Mouse (Mus musculus) embryonic facial prominence, embryonic 12.5 days (tissue): ENCODE results near the gene Camk2n2. TPM values are rescaled to one million over a fixed set of nuclear protein-coding genes. Genes with fewer than 3 reads are reported as not detected.
"Not testable (repeated sequence)": the region's sequence is repeated elsewhere in the genome, so short reads cannot be mapped to it uniquely, and the experiment has no call there.

Experiments
- ATAC-seq: fragments of 200-750 bp; cut with Nextera tagmentation; 2 replicates; pipeline ENCODE4 v1.8.0; 2017; ENCODE audit not compliant: insufficient number of reproducible peaks, insufficient read depth, low FRiP score, low TSS enrichment
- H3K27ac ChIP-seq: fragments of 300-500 bp; sonication (generic); 2 replicates; pipeline ENCODE4 v1.5.1; 2016; ENCODE audit warnings: mild to moderate bottlenecking
- H3K27me3 ChIP-seq: fragments of 300-500 bp; sonication (generic); 2 replicates; pipeline ENCODE4 v1.6.1; 2016; ENCODE audit warnings: mild to moderate bottlenecking, moderate library complexity
- H3K36me3 ChIP-seq: fragments of 300-500 bp; sonication (generic); 2 replicates; pipeline ENCODE4 v1.6.1; 2016; ENCODE audit warnings: mild to moderate bottlenecking
- H3K4me1 ChIP-seq: fragments of 300-500 bp; sonication (generic); 2 replicates; pipeline ENCODE4 v1.6.1; 2016
- H3K4me2 ChIP-seq: fragments of 300-500 bp; sonication (generic); replicated peaks from 2 replicates; pipeline ENCODE4 v1.6.1; 2016; ENCODE audit warnings: mild to moderate bottlenecking, moderate library complexity
- H3K4me3 ChIP-seq: fragments of 300-500 bp; sonication (generic); 2 replicates; pipeline ENCODE4 v1.5.1; 2016; ENCODE audit warnings: mild to moderate bottlenecking
- H3K9ac ChIP-seq: fragments of 300-500 bp; sonication (generic); 2 replicates; pipeline ENCODE4 v1.6.1; 2016; ENCODE audit warnings: mild to moderate bottlenecking, moderate library complexity
- H3K9me3 ChIP-seq: fragments of 300-500 bp; sonication (generic); 2 replicates; pipeline ENCODE4 v1.6.1; 2016; ENCODE audit warnings: mild to moderate bottlenecking, moderate library complexity
- WGBS: fragments of 180-500 bp; shearing (Covaris S2); methylation state at CpG from one replicate; pipeline ENCODE4 v1.1.7; 2016; 5-methylcytosine and 5-hydroxymethylcytosine counted together
- polyA plus RNA-seq: library from polyadenylated mRNA; unstranded; fragments of >200 nt; fragmentation: Nextera tagmentation; extraction: Ambion mirVana; gene quantifications from 2 replicates; pipeline ENCODE4 v1.2.1, GENCODE M21; 2016

The Camk2n2 gene
- 2.1 and 2.4 TPM in 2 replicates for polyA plus RNA-seq

DNA sequence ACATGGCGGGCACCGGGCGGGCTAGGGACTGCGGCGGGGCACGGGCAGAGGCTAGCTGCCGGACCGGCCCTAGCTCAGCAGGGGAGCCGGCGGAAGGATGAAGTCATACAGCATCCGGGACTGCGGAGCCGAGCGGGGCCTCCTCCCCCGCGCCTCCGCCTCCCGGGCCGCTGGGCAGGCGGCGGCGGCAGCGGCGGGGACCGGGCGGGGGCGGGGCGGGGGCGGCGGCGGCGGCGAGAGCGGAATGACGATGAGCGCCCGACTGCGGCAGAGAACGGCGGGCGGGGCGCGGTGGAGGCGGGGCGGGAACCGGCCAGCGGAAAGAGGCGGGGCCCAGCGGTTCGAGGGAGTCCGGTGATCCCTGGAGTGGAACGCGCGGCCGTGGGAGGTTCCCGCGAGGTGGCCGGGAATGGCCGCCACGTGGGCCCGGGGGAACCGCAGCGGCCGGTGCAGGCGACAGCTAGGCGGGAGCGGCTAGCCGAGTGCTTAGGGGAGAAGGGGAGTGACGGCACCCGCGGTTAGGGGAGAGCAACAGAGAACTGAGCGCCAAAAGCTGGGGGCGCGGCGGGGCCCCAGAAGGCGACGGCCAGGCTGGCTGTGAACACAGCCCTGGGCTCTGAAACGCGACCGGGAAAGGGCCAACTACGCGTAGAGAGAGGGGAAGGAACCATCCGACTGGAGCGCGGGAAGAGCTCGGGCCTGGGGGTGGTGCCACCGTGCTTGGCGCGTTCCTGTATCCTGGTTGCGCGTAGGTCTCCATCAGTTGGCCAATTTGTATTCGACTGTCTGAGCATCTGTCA is at the start of gene Camk2n2:
TSS of gene Camk2n2 (minus strand) at position 97 of the 800 bp plus-strand sequence.
- peak; percentile 32 for ATAC-seq

DNA sequence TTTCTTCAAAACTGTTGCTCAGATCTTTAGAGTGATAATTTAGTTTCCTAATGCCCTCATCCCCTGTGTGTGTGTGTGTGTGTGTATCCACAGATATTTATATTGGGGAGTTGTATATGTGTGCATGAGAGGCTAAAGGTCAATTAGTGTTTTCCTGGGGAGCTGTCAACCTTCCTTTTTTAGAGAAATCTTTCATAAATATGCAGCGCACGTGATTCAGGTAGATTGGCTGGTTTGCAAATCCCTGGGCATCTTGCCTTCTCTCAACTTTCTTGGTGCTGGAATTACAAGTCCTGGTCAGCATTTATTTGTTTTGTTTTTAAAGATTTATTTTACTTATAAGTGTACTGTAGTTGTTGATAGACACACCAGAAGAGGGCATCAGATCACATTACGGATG is 49.2 kb upstream of the Camk2n2 start:
- 84% methylated on average over 3 of the region's 3 CpGs for WGBS
- H3K9ac ChIP-seq = no peak overlapping the region

More for the DNA sequence above, at the start of gene Camk2n2:
- peak within 1 kb of the TSS; percentile 68 for H3K4me3 ChIP-seq
- WGBS = 1% methylated on average over 73 of the region's 92 CpGs
- peaks cover 21% of the 10 kb centered on the region for H3K4me1 ChIP-seq
- H3K27me3 ChIP-seq = peaks cover 29% of the 10 kb centered on the region
- peaks cover 8% of the 10 kb centered on the region for H3K36me3 ChIP-seq
- peak within 1 kb of the TSS; percentile 67 for H3K27ac ChIP-seq
- H3K9me3 ChIP-seq = no peaks in the 10 kb centered on the region
- H3K4me2 ChIP-seq = peak within 1 kb of the TSS; percentile 91
- peak within 1 kb of the TSS; percentile 68 for H3K9ac ChIP-seq

DNA sequence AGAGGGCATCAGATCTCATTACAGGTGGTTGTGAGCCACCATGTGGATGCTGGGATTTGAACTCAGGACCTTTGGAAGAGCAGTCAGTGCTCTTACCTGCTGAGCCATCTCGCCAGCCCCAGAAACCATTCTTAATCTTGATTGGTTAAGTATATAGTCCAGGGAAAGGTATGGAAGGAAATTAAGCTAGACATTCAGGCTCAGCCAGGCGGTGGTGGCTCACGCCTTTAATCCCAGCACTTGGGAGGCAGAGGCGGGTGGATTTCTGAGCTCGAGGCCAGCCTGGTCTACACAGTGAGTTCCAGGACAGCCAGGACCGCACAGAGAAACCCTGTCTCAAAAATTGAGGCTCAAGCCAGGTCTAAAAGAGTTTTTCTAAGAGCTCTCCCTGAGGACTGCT is 46.9 kb upstream of the Camk2n2 start, which contains the start of gene Eif4g1:
TSS of gene Eif4g1 (plus strand) at position 301 of the 400 bp plus-strand sequence.
- H3K9me3 ChIP-seq, H3K4me1 ChIP-seq, ATAC-seq, H3K4me2 ChIP-seq, H3K9ac ChIP-seq, H3K27ac ChIP-seq, H3K4me3 ChIP-seq, H3K27me3 ChIP-seq: not testable (repeated sequence)
- 89% methylated on average over 4 of the region's 6 CpGs for WGBS
- peaks cover 17% of the 10 kb centered on the region for H3K36me3 ChIP-seq

More for the DNA sequence above, 49.2 kb upstream of the Camk2n2 start:
- no peaks in the 10 kb centered on the region for H3K9me3 ChIP-seq
- peaks cover 8% of the 10 kb centered on the region for H3K36me3 ChIP-seq
- H3K27me3 ChIP-seq = no peaks in the 10 kb centered on the region
- no peak overlapping the region for H3K4me2 ChIP-seq
- H3K4me3 ChIP-seq = no peak overlapping the region
- H3K4me1 ChIP-seq = peaks cover 14% of the 10 kb centered on the region
- no peak overlapping the region for H3K27ac ChIP-seq
- no peak for ATAC-seq

DNA sequence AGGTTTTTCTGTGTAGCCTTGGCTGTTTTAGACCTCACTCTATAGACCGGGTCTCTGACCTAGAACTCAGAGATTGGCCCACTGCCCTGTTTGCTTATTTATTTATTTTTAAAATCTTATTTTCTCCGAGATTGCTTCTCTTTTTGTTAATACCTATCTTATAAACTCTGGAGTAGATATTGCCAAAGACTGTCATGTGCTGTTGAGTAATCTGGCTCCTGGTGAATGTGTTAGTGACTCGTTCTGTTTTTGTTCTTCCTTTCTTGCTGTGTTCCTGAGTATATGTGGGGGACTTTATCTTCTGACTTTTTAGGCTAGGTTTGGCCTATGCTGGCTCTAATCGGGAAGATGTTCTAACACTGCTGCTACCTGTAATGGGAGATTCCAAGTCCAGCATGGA is 36.6 kb upstream of the Camk2n2 start:
- Histone ChIP-seq H3K36me3 (peaks cover 78% of the 10 kb centered on the region), H3K9ac (no peak overlapping the region), H3K4me2 (no peak overlapping the region), H3K9me3 (no peaks in the 10 kb centered on the region), H3K4me1 (peaks cover 5% of the 10 kb centered on the region; the same call in 1 of the 2 replicates), H3K4me3 (no peak overlapping the region), H3K27ac (no peak overlapping the region), H3K27me3 (no peaks in the 10 kb centered on the region)
- 87% methylated on average over 4 of the region's 4 CpGs for WGBS
- no peak for ATAC-seq

DNA sequence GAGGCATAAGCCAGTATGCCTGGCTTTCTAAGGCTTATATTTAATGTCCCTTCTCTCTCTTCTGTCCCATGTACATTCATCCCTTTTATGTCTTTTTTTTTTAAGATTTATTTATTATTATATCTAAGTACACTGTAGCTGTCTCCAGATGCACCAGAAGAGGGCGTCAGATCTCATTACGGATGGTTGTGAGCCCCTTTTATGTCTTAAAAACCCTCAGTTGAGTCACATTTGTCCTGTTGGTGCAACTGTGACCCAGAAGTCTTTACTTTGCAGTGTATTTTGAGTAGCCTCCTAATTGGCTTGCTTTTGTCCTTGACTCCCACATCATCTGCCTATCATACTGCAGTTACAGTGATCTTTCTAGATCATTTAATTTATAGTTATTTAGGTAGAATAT is 32.2 kb upstream of the Camk2n2 start:
- WGBS = 62% methylated on average over 2 of the region's 2 CpGs
- H3K27me3 ChIP-seq = no peaks in the 10 kb centered on the region
- no peak for ATAC-seq
- no peaks in the 10 kb centered on the region for H3K9me3 ChIP-seq
- peaks cover 11% of the 10 kb centered on the region; the same call in 1 of the 2 replicates for H3K4me1 ChIP-seq
- H3K9ac ChIP-seq = no peak overlapping the region
- no peak overlapping the region for H3K4me3 ChIP-seq
- H3K4me2 ChIP-seq = no peak overlapping the region
- H3K36me3 ChIP-seq = peaks cover 38% of the 10 kb centered on the region
- H3K27ac ChIP-seq = no peak overlapping the region

DNA sequence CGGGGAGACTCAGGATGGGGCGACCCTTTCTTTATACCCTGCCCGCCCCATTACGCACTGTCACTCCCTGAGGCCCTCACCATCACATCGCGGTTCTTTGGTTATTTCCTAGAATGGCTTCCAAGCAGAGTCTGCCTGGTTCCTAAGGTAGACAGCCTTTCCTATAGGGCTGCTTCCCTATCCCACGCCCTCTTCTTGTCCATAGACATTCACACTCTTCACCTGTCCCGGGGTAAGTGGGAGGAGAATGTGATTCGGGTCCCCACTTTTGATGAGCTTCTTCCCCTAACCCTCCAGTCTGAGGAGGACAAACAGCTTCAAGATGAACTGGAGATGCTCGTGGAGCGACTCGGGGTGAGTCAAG is 30.8 kb upstream of the Camk2n2 start:
- H3K27me3 ChIP-seq = no peaks in the 10 kb centered on the region
- no peaks in the 10 kb centered on the region for H3K9me3 ChIP-seq
- no peak overlapping the region for H3K27ac ChIP-seq
- peaks cover 25% of the 10 kb centered on the region for H3K36me3 ChIP-seq
- H3K9ac ChIP-seq = peak overlapping the region; percentile 91
- peak overlapping the region; percentile 75 for H3K4me3 ChIP-seq
- peak overlapping the region; percentile 92 for H3K4me2 ChIP-seq
- ATAC-seq = peak; percentile 42; the same call in 1 of the 2 replicates
- WGBS = 14% methylated on average over 12 of the region's 12 CpGs
- H3K4me1 ChIP-seq = peaks cover 11% of the 10 kb centered on the region; the same call in 1 of the 2 replicates

DNA sequence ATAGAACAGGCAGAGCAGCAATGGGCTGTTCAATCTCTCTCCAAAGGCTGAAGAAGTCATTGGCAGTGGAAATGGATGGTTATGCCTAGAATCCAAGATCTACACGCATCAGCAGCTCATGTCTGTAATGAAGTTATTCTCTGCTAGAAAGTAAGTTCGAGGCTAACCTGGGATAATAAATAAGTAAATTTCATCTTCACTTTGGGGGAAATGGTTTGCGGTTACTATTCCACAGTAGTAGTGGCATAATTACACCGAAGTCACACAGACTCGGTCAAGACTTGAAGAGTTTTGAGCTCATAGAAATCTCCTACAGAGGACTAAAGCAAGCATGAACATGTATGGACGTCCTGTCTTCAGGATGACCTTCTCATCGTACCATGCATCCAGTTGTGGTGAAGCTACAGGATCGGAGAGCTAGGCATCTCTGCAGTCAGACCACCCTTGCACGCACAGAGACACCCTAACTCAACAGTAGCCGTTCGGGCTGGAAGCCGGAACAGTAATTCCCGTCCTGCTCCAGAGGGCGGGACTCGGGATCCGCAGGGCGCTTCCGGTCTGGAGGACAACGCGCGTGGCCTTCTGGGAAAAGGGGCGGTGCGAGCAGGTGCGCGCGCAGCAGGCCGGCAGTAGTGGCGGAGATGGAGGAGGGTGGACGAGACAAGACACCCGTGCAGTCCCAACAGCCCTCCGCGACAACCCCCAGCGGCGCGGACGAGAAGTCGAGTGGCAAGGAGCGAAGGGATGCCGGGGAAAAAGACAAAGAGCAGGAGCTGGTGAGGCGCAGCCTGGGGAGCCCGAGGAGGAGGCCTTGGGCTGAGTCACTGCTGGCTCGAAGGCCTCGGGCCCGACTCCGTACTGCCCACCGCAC is 30.2 kb upstream of the Camk2n2 start, which contains the start of gene Psmd2:
TSS of gene Psmd2 (plus strand) at position 577 of the 871 bp plus-strand sequence.
- Histone ChIP-seq H3K4me2 (peak within 1 kb of the TSS; percentile 92), H3K27me3 (no peaks in the 10 kb centered on the region), H3K36me3 (peaks cover 19% of the 10 kb centered on the region), H3K9ac (peak within 1 kb of the TSS; percentile 91), H3K4me1 (peaks cover 11% of the 10 kb centered on the region; the same call in 1 of the 2 replicates), H3K4me3 (peak within 1 kb of the TSS; percentile 75), H3K9me3 (no peaks in the 10 kb centered on the region), H3K27ac (peak within 1 kb of the TSS; percentile 64)
- WGBS = 2% methylated on average over 46 of the region's 46 CpGs
- peak; percentile 95 for ATAC-seq

DNA sequence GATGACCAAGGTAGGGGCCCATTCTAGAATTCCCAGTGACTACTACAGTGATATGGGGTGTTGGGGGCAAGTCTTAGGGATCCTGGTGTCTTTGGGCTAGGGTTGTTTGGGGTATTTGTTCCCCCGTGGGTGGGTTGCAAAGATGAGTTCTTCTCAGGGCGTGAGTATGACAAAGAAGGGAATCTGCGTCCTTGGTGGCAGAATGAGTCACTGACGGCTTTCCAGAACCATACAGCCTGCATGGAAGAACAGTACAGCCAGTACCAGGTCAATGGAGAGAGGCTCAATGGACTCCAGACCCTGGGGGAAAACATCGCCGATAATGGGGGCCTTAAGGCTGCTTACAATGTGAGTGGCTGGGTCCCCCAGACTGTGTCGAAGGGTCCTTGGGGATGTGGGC is 22.8 kb upstream of the Camk2n2 start:
- H3K4me1 ChIP-seq = no peaks in the 10 kb centered on the region
- no peak overlapping the region for H3K4me2 ChIP-seq
- no peak for ATAC-seq
- no peaks in the 10 kb centered on the region for H3K27me3 ChIP-seq
- no peaks in the 10 kb centered on the region for H3K9me3 ChIP-seq
- no peak overlapping the region for H3K9ac ChIP-seq
- 85% methylated on average over 7 of the region's 7 CpGs for WGBS
- no peaks in the 10 kb centered on the region for H3K36me3 ChIP-seq
- no peak overlapping the region for H3K4me3 ChIP-seq
- no peak overlapping the region for H3K27ac ChIP-seq

DNA sequence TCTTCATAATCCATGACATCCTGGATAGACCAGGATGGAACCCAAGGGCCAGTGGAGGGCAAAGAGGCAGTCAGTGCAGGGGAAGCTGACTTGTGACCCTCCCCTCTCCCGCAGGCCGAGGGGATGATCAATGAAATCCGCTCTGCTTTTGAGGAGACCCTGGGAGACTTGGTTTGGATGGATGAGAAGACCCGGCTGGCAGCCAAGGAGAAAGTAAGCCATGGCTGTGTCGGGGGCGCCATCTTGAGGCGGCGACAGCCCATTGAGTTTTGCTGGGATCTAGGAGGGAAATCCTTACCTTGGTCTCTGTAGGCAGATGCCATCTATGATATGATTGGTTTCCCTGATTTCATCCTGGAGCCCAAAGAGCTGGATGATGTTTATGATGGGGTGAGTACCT is 21.1 kb upstream of the Camk2n2 start:
- WGBS = 2% methylated on average over 8 of the region's 8 CpGs
- no peak for ATAC-seq

DNA sequence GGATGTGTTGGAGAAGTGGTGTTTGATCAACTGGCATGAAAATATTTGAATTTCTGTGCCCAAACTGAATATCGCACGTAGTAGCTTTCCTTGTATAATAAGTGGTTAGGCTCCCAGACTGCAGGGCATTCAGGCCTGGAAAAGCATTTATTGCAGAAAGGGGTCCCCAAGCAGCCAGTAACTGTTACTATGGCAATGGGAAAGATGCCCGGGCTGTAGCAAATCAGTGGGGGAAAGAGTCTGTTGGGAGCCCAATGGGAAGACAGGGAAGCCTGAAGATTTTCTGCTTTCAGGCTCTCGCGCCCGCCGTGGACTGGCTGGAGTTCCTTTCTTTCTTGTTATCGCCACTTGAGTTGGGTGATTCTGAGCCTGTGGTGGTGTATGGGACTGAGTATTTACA is 17.3 kb upstream of the Camk2n2 start:
- Histone ChIP-seq H3K4me2 (no peak overlapping the region), H3K27me3 (no peaks in the 10 kb centered on the region), H3K27ac (no peak overlapping the region), H3K4me1 (no peaks in the 10 kb centered on the region), H3K36me3 (no peaks in the 10 kb centered on the region), H3K9ac (no peak overlapping the region), H3K4me3 (no peak overlapping the region), H3K9me3 (no peaks in the 10 kb centered on the region)
- no peak for ATAC-seq
- 89% methylated on average over 8 of the region's 8 CpGs for WGBS

More for the DNA sequence above, 21.1 kb upstream of the Camk2n2 start:
- H3K4me1 ChIP-seq = no peaks in the 10 kb centered on the region
- no peak overlapping the region for H3K27ac ChIP-seq
- no peaks in the 10 kb centered on the region for H3K36me3 ChIP-seq
- H3K4me3 ChIP-seq = no peak overlapping the region
- H3K4me2 ChIP-seq = no peak overlapping the region
- no peaks in the 10 kb centered on the region for H3K27me3 ChIP-seq
- no peak overlapping the region for H3K9ac ChIP-seq
- no peaks in the 10 kb centered on the region for H3K9me3 ChIP-seq

DNA sequence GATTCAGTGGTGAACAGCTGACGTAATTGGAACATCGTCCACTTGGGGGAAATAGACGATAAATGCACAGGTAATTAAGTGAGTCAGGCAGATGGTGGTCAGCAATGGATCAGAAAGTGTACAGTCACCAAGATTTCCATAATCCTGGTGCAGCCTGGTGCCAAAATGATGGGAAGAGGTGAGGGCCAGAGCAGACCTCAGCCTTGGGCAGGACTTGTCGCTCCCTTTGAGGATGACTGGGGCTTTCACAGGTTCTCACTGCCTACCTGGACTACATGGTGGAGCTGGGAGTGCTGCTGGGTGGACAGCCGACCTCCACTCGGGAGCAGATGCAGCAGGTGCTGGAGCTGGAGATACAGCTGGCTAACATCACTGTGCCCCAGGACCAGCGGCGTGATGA is 16.3 kb upstream of the Camk2n2 start:
- Histone ChIP-seq H3K9me3 (no peaks in the 10 kb centered on the region), H3K27ac (no peak overlapping the region), H3K36me3 (no peaks in the 10 kb centered on the region), H3K27me3 (no peaks in the 10 kb centered on the region), H3K4me2 (no peak overlapping the region), H3K4me3 (no peak overlapping the region), H3K9ac (no peak overlapping the region), H3K4me1 (no peaks in the 10 kb centered on the region)
- 77% methylated on average over 8 of the region's 8 CpGs for WGBS
- no peak for ATAC-seq
